Mouse (Mus musculus) lung, adult 2 months (tissue): ENCODE results near the gene Cntd1.

ENCODE experiments used
- CTCF ChIP-seq: fragments of 200-500 bp; IDR thresholded peaks from 2 replicates; pipeline ENCODE4 v1.5.1; 2011; ENCODE audit warnings: mild to moderate bottlenecking, low read length, control low read depth; ENCODE audit not compliant: insufficient read depth
- POLR2A ChIP-seq: fragments of 200-500 bp; IDR thresholded peaks from 2 replicates; pipeline ENCODE4 v1.6.1; 2011; ENCODE audit warnings: low read depth, mild to moderate bottlenecking, control low read depth, low read length, borderline replicate concordance; ENCODE audit errors: extremely low read depth

DNA sequence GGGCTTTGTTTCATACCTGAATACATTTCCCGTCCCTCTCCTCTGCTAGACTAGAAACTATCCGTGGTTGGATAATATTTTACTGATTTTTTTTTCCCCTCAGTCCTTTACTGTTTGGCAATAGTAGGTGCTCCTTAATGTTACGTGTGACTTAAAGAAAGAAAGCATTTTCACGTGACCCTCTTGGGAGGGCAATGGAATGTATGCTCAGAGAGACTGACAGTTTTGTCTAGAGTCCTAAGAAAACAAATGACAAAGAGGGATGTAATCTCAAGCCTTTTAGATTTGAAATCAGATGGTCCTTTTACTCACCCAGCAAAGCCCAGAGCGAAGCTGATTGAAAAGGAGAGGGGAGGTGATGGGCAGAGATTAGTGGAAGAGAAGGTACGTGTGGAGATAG is 12.9 kb upstream of the Cntd1 start:
- TF ChIP-seq POLR2A (no peak), CTCF (no peak)
